In the genomic region with DNA sequence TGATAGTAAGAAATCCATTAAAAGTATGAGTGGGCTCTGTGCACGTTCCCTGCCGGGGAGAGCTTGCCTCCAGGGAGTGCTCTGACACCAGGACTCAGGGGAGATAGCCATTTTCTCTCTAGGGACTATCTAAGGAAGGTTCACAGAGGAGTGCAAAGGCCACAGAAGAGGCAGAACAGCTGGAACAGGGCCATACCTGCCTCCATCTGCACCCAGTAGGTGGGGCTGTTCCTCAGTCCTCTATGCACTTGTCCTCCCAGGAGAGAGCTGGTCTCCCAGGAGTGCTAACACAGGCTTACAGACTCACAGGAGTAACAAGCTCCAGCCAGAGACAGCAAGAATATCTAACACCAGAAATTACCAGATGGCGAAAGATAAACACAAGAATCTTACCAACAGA, we compare ENCODE assay signal across 8 mouse cellular contexts.
DNase-seq lines count a peak whose midpoint lies in the region; ATAC-seq lines count a peak whose summit lies in the region.

No protein-coding gene starts in this region.

- ATAC-seq in megakaryocyte-erythroid progenitor cell, adult 5-6 weeks (replicated peaks; ENCODE audit: low FRiP score, low TSS enrichment, poor library complexity, severe bottlenecking), result peak; percentile 70
- no peak for ATAC-seq in activated CD4-positive, CD25-positive, alpha-beta regulatory T cell, adult 4 months

- peak; percentile 2 to 20 for DNase-seq in left cerebral cortex, postnatal 10 days (ENCODE audit: extremely low spot score in 1 of 2, low spot score in 2 of 2)
- DNase-seq in left cerebral cortex, postnatal 36 days (ENCODE audit: low spot score in 2 of 2), result no peak
- DNase-seq in adrenal gland, adult (ENCODE audit: inconsistent age in 2 of 2, low spot score in 1 of 2), result peak; percentile 36 to 80
- DNase-seq in embryo, embryonic 10.5 days (ENCODE audit: low spot score), result peak; percentile 7
- DNase-seq in kidney, adult 9 months, result peak; percentile 62
- no peak for DNase-seq in MN1 (ENCODE audit: low spot score)

- intact Hi-C loops in left cerebral cortex, postnatal 10 days (cut with DNase I), result loop anchor here (2.0 kb wide), 1 partner anchor 15 kb away; no protein-coding TSS in a partner anchor
- intact Hi-C loops in left cerebral cortex, postnatal 36 days (cut with DNase I), result no loop called here

Comparison
In these comparisons a context has a peak if more than half of its experiments do, and no peak if none do; other contexts are left out.
1. DNase-seq: peak in left cerebral cortex, postnatal 10 days (2 of 2), adrenal gland, adult (2 of 2), embryo, embryonic 10.5 days (single experiment) and kidney, adult 9 months (single experiment); none in left cerebral cortex, postnatal 36 days (0 of 2) and MN1 (single experiment).